Mouse (Mus musculus) midbrain, embryonic 13.5 days (tissue): ENCODE data around the gene Tpm4. TPM values are rescaled to one million over a fixed set of nuclear protein-coding genes. Genes with fewer than 3 reads are reported as not detected.

Experiments
- ATAC-seq: fragments of 200-750 bp; cut with Nextera tagmentation; 2 replicates; pipeline ENCODE4 v1.8.0; 2017; ENCODE audit warnings: mild to moderate bottlenecking, moderate TSS enrichment, moderate library complexity
- H3K27ac ChIP-seq: fragments of 300-500 bp; sonication (generic); 2 replicates; pipeline ENCODE4 v1.5.1; 2015; ENCODE audit warnings: inconsistent platforms, mild to moderate bottlenecking, moderate library complexity
- H3K27me3 ChIP-seq: fragments of 300-500 bp; sonication (generic); 2 replicates; pipeline ENCODE4 v1.6.1; 2015; ENCODE audit warnings: mild to moderate bottlenecking, inconsistent platforms
- H3K36me3 ChIP-seq: fragments of 300-500 bp; sonication (generic); 2 replicates; pipeline ENCODE4 v1.6.1; 2015; ENCODE audit warnings: mild to moderate bottlenecking, inconsistent platforms
- H3K4me1 ChIP-seq: fragments of 300-500 bp; sonication (generic); replicated peaks from 2 replicates; pipeline ENCODE4 v1.6.1; 2015; ENCODE audit warnings: inconsistent platforms
- H3K4me2 ChIP-seq: fragments of 300-500 bp; sonication (generic); replicated peaks from 2 replicates; pipeline ENCODE4 v1.6.1; 2015; ENCODE audit warnings: moderate library complexity, mild to moderate bottlenecking, inconsistent platforms
- H3K4me3 ChIP-seq: fragments of 300-500 bp; sonication (generic); replicated peaks from 2 replicates; pipeline ENCODE4 v1.5.1; 2015; ENCODE audit warnings: mild to moderate bottlenecking, inconsistent platforms
- H3K9ac ChIP-seq: fragments of 300-500 bp; sonication (generic); replicated peaks from 2 replicates; pipeline ENCODE4 v1.6.1; 2015; ENCODE audit warnings: mild to moderate bottlenecking, inconsistent platforms
- H3K9me3 ChIP-seq: fragments of 300-500 bp; sonication (generic); 2 replicates; pipeline ENCODE4 v1.6.1; 2016; ENCODE audit warnings: mild to moderate bottlenecking, inconsistent platforms
- WGBS: fragments of 180-500 bp; shearing (Covaris S2); methylation state at CpG from one replicate; pipeline ENCODE4 v1.1.7; 2015; 5-methylcytosine and 5-hydroxymethylcytosine counted together
- polyA plus RNA-seq: library from polyadenylated mRNA; unstranded; fragments of >200 nt; fragmentation: Nextera tagmentation; extraction: Ambion mirVana; gene quantifications from 2 replicates; pipeline ENCODE4 v1.2.1, GENCODE M21; 2015

Gene Tpm4
- polyA plus RNA-seq, 1 experiment from 2014 or later, result 239 TPM

GRCm38 (mm10) chr8:72169098-72169668 lies 34.4 kb downstream of the Tpm4 start:
- H3K36me3 ChIP-seq, result peaks cover 70% of the 10 kb centered on the region
- ATAC-seq, result no peak
- no peaks in the 10 kb centered on the region for H3K27me3 ChIP-seq
- WGBS, result 96% methylated on average over 3 of the region's 3 CpGs
- no peak overlapping the region for H3K27ac ChIP-seq
- H3K9me3 ChIP-seq, result no peaks in the 10 kb centered on the region
- H3K4me3 ChIP-seq, result no peak overlapping the region
- no peaks in the 10 kb centered on the region for H3K4me1 ChIP-seq
- no peak overlapping the region for H3K9ac ChIP-seq
- H3K4me2 ChIP-seq, result no peak overlapping the region

- ATAC-seq, result no peak
Measured at GRCm38 (mm10) chr8:72169681-72170249, 35.0 kb downstream of the Tpm4 start.

GRCm38 (mm10) chr8:72177346-72177925 lies 42.7 kb downstream of the Tpm4 start:
- H3K9me3 ChIP-seq, result no peaks in the 10 kb centered on the region
- WGBS, result 62% methylated on average over 5 of the region's 5 CpGs
- peaks cover 96% of the 10 kb centered on the region for H3K36me3 ChIP-seq
- peak; percentile 66 for ATAC-seq
- no peak overlapping the region for H3K9ac ChIP-seq
- no peak overlapping the region for H3K4me2 ChIP-seq
- no peaks in the 10 kb centered on the region for H3K4me1 ChIP-seq
- H3K4me3 ChIP-seq, result no peak overlapping the region
- H3K27me3 ChIP-seq, result no peaks in the 10 kb centered on the region
- H3K27ac ChIP-seq, result no peak overlapping the region

More at GRCm38 (mm10) chr8:72169681-72170249, 35.0 kb downstream of the Tpm4 start:
- H3K27me3 ChIP-seq, result no peaks in the 10 kb centered on the region
- H3K9ac ChIP-seq, result no peak overlapping the region
- no peaks in the 10 kb centered on the region for H3K4me1 ChIP-seq
- no peak overlapping the region for H3K4me2 ChIP-seq
- H3K9me3 ChIP-seq, result no peaks in the 10 kb centered on the region
- H3K4me3 ChIP-seq, result no peak overlapping the region
- H3K36me3 ChIP-seq, result peaks cover 71% of the 10 kb centered on the region
- WGBS, result 92% methylated on average over 3 of the region's 3 CpGs
- no peak overlapping the region for H3K27ac ChIP-seq

GRCm38 (mm10) chr8:72183554-72184202 lies 48.9 kb downstream of the Tpm4 start:
- WGBS, result 76% methylated on average over 2 of the region's 2 CpGs
- no peaks in the 10 kb centered on the region for H3K4me1 ChIP-seq
- no peak overlapping the region for H3K4me3 ChIP-seq
- no peak overlapping the region for H3K4me2 ChIP-seq
- H3K9ac ChIP-seq, result no peak overlapping the region
- H3K27ac ChIP-seq, result no peak overlapping the region
- peaks cover 38% of the 10 kb centered on the region for H3K36me3 ChIP-seq
- no peak for ATAC-seq
- H3K9me3 ChIP-seq, result no peaks in the 10 kb centered on the region
- no peaks in the 10 kb centered on the region for H3K27me3 ChIP-seq

GRCm38 (mm10) chr8:72187793-72188331 lies 53.1 kb downstream of the Tpm4 start:
- 89% methylated on average over 2 of the region's 2 CpGs for WGBS
- ATAC-seq, result no peak
- Histone ChIP-seq H3K4me2 (no peak overlapping the region), H3K9ac (no peak overlapping the region), H3K9me3 (no peaks in the 10 kb centered on the region), H3K4me3 (no peak overlapping the region), H3K27me3 (no peaks in the 10 kb centered on the region), H3K36me3 (no peaks in the 10 kb centered on the region), H3K27ac (no peak overlapping the region), H3K4me1 (no peaks in the 10 kb centered on the region)

GRCm38 (mm10) chr8:72189417-72190214 lies 54.8 kb downstream of the Tpm4 start, which contains the start of gene Hsh2d:
Gene Hsh2d (plus strand): TSS chr8:72189638.
- Histone ChIP-seq H3K9me3 (no peaks in the 10 kb centered on the region), H3K4me3 (no peak within 1 kb of the TSS), H3K36me3 (no peaks in the 10 kb centered on the region), H3K4me1 (no peaks in the 10 kb centered on the region), H3K27me3 (no peaks in the 10 kb centered on the region), H3K27ac (no peak within 1 kb of the TSS), H3K9ac (no peak within 1 kb of the TSS), H3K4me2 (no peak within 1 kb of the TSS)
- ATAC-seq, result no peak
- WGBS, result 74% methylated on average over 12 of the region's 12 CpGs

- Histone ChIP-seq H3K27me3 (no peaks in the 10 kb centered on the region), H3K4me3 (no peak overlapping the region), H3K27ac (no peak overlapping the region), H3K9me3 (no peaks in the 10 kb centered on the region), H3K4me2 (no peak overlapping the region), H3K4me1 (no peaks in the 10 kb centered on the region), H3K9ac (no peak overlapping the region), H3K36me3 (no peaks in the 10 kb centered on the region)
- no peak for ATAC-seq
- 91% methylated on average over 2 of the region's 2 CpGs for WGBS
Measured at GRCm38 (mm10) chr8:72190215-72190539, 55.4 kb downstream of the Tpm4 start.

- H3K4me3 ChIP-seq, result no peak overlapping the region
- no peaks in the 10 kb centered on the region for H3K36me3 ChIP-seq
- no peak for ATAC-seq
- H3K27me3 ChIP-seq, result no peaks in the 10 kb centered on the region
- no peak overlapping the region for H3K27ac ChIP-seq
- H3K9ac ChIP-seq, result no peak overlapping the region
- H3K4me2 ChIP-seq, result no peak overlapping the region
- no peaks in the 10 kb centered on the region for H3K9me3 ChIP-seq
- no peaks in the 10 kb centered on the region for H3K4me1 ChIP-seq
Measured at GRCm38 (mm10) chr8:72192065-72192464, 57.3 kb downstream of the Tpm4 start.

- Histone ChIP-seq H3K9me3 (peaks cover 14% of the 10 kb centered on the region), H3K27ac (no peak overlapping the region), H3K9ac (no peak overlapping the region), H3K36me3 (no peaks in the 10 kb centered on the region), H3K27me3 (no peaks in the 10 kb centered on the region), H3K4me1 (no peaks in the 10 kb centered on the region), H3K4me3 (no peak overlapping the region), H3K4me2 (no peak overlapping the region)
- ATAC-seq, result no peak
- 59% methylated on average over 8 of the region's 8 CpGs for WGBS
Measured at GRCm38 (mm10) chr8:72197997-72198396, 63.2 kb downstream of the Tpm4 start.
